Mouse (Mus musculus): Measurements from ENCODE around the gene Nobox. TPM values are rescaled to one million over a fixed set of nuclear protein-coding genes. Genes with fewer than 3 reads are reported as not detected.

Nobox gene
- total and polyA plus RNA-seq, 2 experiments from 2014 or later: not detected

- no peak for TF ChIP-seq CTCF (IDR thresholded peaks at IDR 0.05)
- Histone ChIP-seq H3K4me3 (ENCODE audit: low read depth, low read length) (no peak overlapping the region), H3K4me2 (ENCODE audit: low read depth, low read length, poor library complexity, severe bottlenecking) (no peak overlapping the region), H3K9me3 (ENCODE audit: low read length) (no peaks in the 10 kb centered on the region), H3K36me3 (ENCODE audit: insufficient read depth, low read length) (no peaks in the 10 kb centered on the region), H3K9ac (replicated peaks; ENCODE audit: low read length, poor library complexity, severe bottlenecking) (no peak overlapping the region), H3K27ac (ENCODE audit: low read depth, low read length) (no peak overlapping the region), H3K27me3 (ENCODE audit: insufficient read depth, low read length) (no peaks in the 10 kb centered on the region), H3K4me1 (ENCODE audit: insufficient read depth, low read length) (peaks cover 5% of the 10 kb centered on the region)
- WGBS: 66% methylated on average over 6 of the region's 6 CpGs
- DNase-seq (ENCODE audit: low spot score) (no peak), ATAC-seq (ENCODE audit: low FRiP score) (no peak)
These were observed 16.8 kb downstream of the Nobox start for GRCm38 (mm10) chr6:43292471-43293076.

GRCm38 (mm10) chr6:43292041-43292440, 17.3 kb downstream of the Nobox start:
- Histone ChIP-seq H3K9ac (replicated peaks; ENCODE audit: low read length, poor library complexity, severe bottlenecking) (no peak overlapping the region), H3K9me3 (ENCODE audit: low read length) (no peaks in the 10 kb centered on the region), H3K4me3 (ENCODE audit: low read depth, low read length) (no peak overlapping the region), H3K27me3 (ENCODE audit: insufficient read depth, low read length) (no peaks in the 10 kb centered on the region), H3K4me1 (ENCODE audit: insufficient read depth, low read length) (peaks cover 5% of the 10 kb centered on the region), H3K4me2 (ENCODE audit: low read depth, low read length, poor library complexity, severe bottlenecking) (no peak overlapping the region), H3K36me3 (ENCODE audit: insufficient read depth, low read length) (no peaks in the 10 kb centered on the region), H3K27ac (ENCODE audit: low read depth, low read length) (no peak overlapping the region)
- DNase-seq (ENCODE audit: low spot score): no peak
- ATAC-seq (ENCODE audit: low FRiP score): no peak
- no peak for TF ChIP-seq CTCF (IDR thresholded peaks at IDR 0.05)
- 79% methylated on average over 3 of the region's 3 CpGs for WGBS

GRCm38 (mm10) chr6:43280481-43280880, 28.9 kb downstream of the Nobox start:
- WGBS: 95% methylated on average over 5 of the region's 5 CpGs
- Histone ChIP-seq H3K4me1 (ENCODE audit: insufficient read depth, low read length) (no peaks in the 10 kb centered on the region), H3K27me3 (ENCODE audit: insufficient read depth, low read length) (no peaks in the 10 kb centered on the region)

DNA sequence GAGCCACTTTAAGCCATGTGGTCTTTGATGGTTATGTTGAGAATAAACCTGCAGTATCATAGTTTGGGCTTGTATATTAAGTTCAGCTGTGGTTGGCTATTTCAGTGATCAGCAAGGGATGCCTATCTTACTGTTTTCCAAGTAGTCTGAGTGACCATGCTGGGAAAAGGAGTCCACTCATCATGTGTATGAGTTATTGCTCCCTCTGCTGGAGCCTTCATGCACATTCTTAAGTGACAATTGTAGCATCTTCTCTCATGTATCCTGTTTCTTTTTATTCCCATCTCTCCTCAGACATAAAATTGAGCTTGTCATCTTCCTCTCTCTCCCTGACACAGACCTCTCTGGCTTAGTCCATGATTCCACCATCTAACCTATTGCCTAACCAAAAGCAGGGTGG, 31.1 kb downstream of the Nobox start:
- H3K27ac ChIP-seq (ENCODE audit: low read depth, low read length): no peak overlapping the region
- H3K36me3 ChIP-seq (ENCODE audit: insufficient read depth, low read length): no peaks in the 10 kb centered on the region
- H3K9me3 ChIP-seq (ENCODE audit: low read length): no peaks in the 10 kb centered on the region
- no peak for DNase-seq (ENCODE audit: low spot score)
- peak; percentile 62 for TF ChIP-seq CTCF (IDR thresholded peaks at IDR 0.05)
- ATAC-seq (ENCODE audit: low FRiP score): no peak
- no peak overlapping the region for H3K4me3 ChIP-seq (ENCODE audit: low read depth, low read length)
- H3K9ac ChIP-seq (replicated peaks; ENCODE audit: low read length, poor library complexity, severe bottlenecking): no peak overlapping the region
- no peak overlapping the region for H3K4me2 ChIP-seq (ENCODE audit: low read depth, low read length, poor library complexity, severe bottlenecking)
- no peaks in the 10 kb centered on the region for H3K4me1 ChIP-seq (ENCODE audit: insufficient read depth, low read length)
- no peaks in the 10 kb centered on the region for H3K27me3 ChIP-seq (ENCODE audit: insufficient read depth, low read length)

More at GRCm38 (mm10) chr6:43280481-43280880, 28.9 kb downstream of the Nobox start:
- Histone ChIP-seq H3K9ac (replicated peaks; ENCODE audit: low read length, poor library complexity, severe bottlenecking) (no peak overlapping the region), H3K9me3 (ENCODE audit: low read length) (no peaks in the 10 kb centered on the region), H3K36me3 (ENCODE audit: insufficient read depth, low read length) (no peaks in the 10 kb centered on the region), H3K4me3 (ENCODE audit: low read depth, low read length) (no peak overlapping the region), H3K4me2 (ENCODE audit: low read depth, low read length, poor library complexity, severe bottlenecking) (no peak overlapping the region), H3K27ac (ENCODE audit: low read depth, low read length) (no peak overlapping the region)
- no peak for TF ChIP-seq CTCF (IDR thresholded peaks at IDR 0.05)
- DNase-seq (ENCODE audit: low spot score) (no peak), ATAC-seq (ENCODE audit: low FRiP score) (no peak)

DNA sequence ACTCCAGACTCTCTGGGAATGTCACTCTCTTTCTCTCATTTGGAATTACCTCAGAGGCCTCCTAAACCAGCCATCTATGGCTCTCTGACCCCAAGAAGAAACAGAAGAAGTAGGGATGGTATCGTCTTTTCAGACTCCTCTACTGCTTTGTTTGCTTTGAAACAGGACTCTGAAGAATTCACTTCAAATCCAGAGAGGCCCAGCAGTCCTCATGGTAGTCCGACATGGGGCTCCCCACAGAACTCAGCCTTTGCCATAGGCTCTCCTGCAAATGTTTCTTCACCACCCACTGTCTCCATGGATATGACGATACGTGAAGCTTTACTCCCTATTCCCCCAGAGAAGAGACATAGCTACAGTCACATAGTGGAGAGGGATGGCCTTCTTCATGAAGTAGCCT, 35.2 kb downstream of the Nobox start:
- no peaks in the 10 kb centered on the region for H3K36me3 ChIP-seq (ENCODE audit: insufficient read depth, low read length)
- H3K4me2 ChIP-seq (ENCODE audit: low read depth, low read length, poor library complexity, severe bottlenecking): no peak overlapping the region
- no peak overlapping the region for H3K4me3 ChIP-seq (ENCODE audit: low read depth, low read length)
- H3K4me1 ChIP-seq (ENCODE audit: insufficient read depth, low read length): no peaks in the 10 kb centered on the region
- 93% methylated on average over 4 of the region's 4 CpGs for WGBS
- H3K9me3 ChIP-seq (ENCODE audit: low read length): no peaks in the 10 kb centered on the region
- no peak for TF ChIP-seq CTCF (IDR thresholded peaks at IDR 0.05)
- no peak overlapping the region for H3K27ac ChIP-seq (ENCODE audit: low read depth, low read length)
- H3K9ac ChIP-seq (replicated peaks; ENCODE audit: low read length, poor library complexity, severe bottlenecking): no peak overlapping the region
- H3K27me3 ChIP-seq (ENCODE audit: insufficient read depth, low read length): no peaks in the 10 kb centered on the region
- ATAC-seq (ENCODE audit: low FRiP score) (no peak), DNase-seq (ENCODE audit: low spot score) (no peak)

DNA sequence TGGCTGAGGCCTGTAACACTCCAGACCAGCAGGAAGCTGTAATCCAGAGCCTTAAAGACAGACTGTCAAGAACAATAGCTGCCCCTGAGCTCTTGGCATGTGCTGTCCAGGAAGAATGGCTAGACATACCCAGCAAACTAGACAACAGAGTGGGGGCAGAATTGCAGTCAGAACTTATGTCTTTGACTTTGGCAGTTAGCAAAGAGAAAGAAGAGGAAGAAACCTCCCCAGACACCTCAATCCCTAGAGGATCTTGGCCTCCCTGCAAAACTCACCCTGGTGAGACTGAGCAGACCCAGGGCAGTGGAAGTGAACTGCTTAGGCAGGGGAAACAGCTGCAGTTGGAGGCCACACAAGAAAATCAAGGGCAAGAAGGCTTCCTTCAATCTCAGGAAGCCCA, 36.8 kb downstream of the Nobox start:
- no peaks in the 10 kb centered on the region for H3K4me1 ChIP-seq (ENCODE audit: insufficient read depth, low read length)
- H3K27me3 ChIP-seq (ENCODE audit: insufficient read depth, low read length): no peaks in the 10 kb centered on the region
- DNase-seq (ENCODE audit: low spot score): no peak
- ATAC-seq (ENCODE audit: low FRiP score): no peak
- H3K4me2 ChIP-seq (ENCODE audit: low read depth, low read length, poor library complexity, severe bottlenecking): no peak overlapping the region
- TF ChIP-seq CTCF (IDR thresholded peaks at IDR 0.05): no peak
- no peak overlapping the region for H3K4me3 ChIP-seq (ENCODE audit: low read depth, low read length)
- no peak overlapping the region for H3K9ac ChIP-seq (replicated peaks; ENCODE audit: low read length, poor library complexity, severe bottlenecking)
- no peaks in the 10 kb centered on the region for H3K36me3 ChIP-seq (ENCODE audit: insufficient read depth, low read length)
- no peak overlapping the region for H3K27ac ChIP-seq (ENCODE audit: low read depth, low read length)
- no peaks in the 10 kb centered on the region for H3K9me3 ChIP-seq (ENCODE audit: low read length)
